Mouse (Mus musculus) ES-Bruce4 (cell line): ENCODE measurements at regions not wholly inside any gene's neighbourhood (a gene's known extent, or its start where the extent isn't known, plus 50 kb on each side); places are given as distances from the start of the nearest gene placed in this dataset.

Source experiments
- H3K27ac ChIP-seq: 2 replicates; pipeline ENCODE4 v1.5.1; 2012; ENCODE audit warnings: low read length, inconsistent platforms; ENCODE audit not compliant: insufficient read depth
- H3K27me3 ChIP-seq: 2 replicates; pipeline ENCODE4 v1.6.1; 2012; ENCODE audit warnings: mild to moderate bottlenecking, low read length, inconsistent platforms; ENCODE audit not compliant: control insufficient read depth, poor library complexity, insufficient read depth, severe bottlenecking
- H3K36me3 ChIP-seq: 2 replicates; pipeline ENCODE4 v1.6.1; 2012; ENCODE audit warnings: inconsistent platforms, mild to moderate bottlenecking, low read length, moderate library complexity; ENCODE audit not compliant: control insufficient read depth, poor library complexity, insufficient read depth, severe bottlenecking
- H3K4me1 ChIP-seq: one replicate; pipeline ENCODE4 v1.8.1; 2011; ENCODE audit warnings: low read length; ENCODE audit not compliant: control insufficient read depth, insufficient read depth
- H3K4me3 ChIP-seq: 2 replicates; pipeline ENCODE4 v1.5.1; 2011; ENCODE audit warnings: low read depth, mild to moderate bottlenecking, low read length
- H3K9ac ChIP-seq: 2 replicates; pipeline ENCODE4 v1.6.1; 2012; ENCODE audit warnings: low read depth, mild to moderate bottlenecking, inconsistent platforms; ENCODE audit not compliant: poor library complexity, severe bottlenecking
- H3K9me3 ChIP-seq: replicated peaks from 2 replicates; pipeline ENCODE4 v1.6.1; 2012; ENCODE audit warnings: mild to moderate bottlenecking, low read length, inconsistent platforms; ENCODE audit not compliant: control insufficient read depth, poor library complexity, insufficient read depth, severe bottlenecking
- CTCF ChIP-seq: IDR thresholded peaks from one replicate; pipeline ENCODE4 v1.8.1; 2011; ENCODE audit warnings: low read depth, low read length
- EP300 ChIP-seq: IDR thresholded peaks from 2 replicates; pipeline ENCODE4 v1.6.1; 2011; ENCODE audit warnings: low read depth, low read length; ENCODE audit not compliant: insufficient read depth
- POLR2A ChIP-seq: IDR thresholded peaks from one replicate; pipeline ENCODE4 v1.8.1; 2011; ENCODE audit warnings: low read length; ENCODE audit not compliant: insufficient read depth

DNA sequence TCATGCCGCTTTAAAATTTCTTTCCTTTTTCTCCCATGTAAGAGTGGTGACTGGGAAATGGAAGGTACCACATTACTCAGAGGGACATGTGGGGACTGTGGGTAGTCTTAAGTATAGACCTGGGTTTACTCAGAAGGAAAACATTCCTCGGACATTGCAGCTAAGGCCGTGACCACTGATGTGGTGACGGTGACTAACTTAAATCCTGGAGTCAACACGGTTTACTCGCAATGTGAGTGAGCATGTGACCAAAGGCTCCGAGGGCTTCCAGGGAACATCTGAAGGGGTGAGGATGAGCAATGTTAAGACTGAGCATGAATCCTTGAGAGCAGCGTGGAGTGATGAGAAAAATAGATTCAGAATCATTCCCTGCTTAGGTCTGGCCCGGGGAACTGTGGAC lies 133.1 kb upstream of the Adamts5 start:
- H3K36me3 ChIP-seq: no peaks in the 10 kb centered on the region
- H3K9me3 ChIP-seq: no peaks in the 10 kb centered on the region
- H3K9ac ChIP-seq: no peak overlapping the region
- no peak for TF ChIP-seq POLR2A
- no peak for TF ChIP-seq EP300
- TF ChIP-seq CTCF: no peak
- H3K4me3 ChIP-seq: no peak overlapping the region
- no peaks in the 10 kb centered on the region for H3K27me3 ChIP-seq
- no peak overlapping the region for H3K27ac ChIP-seq
- H3K4me1 ChIP-seq: no peaks in the 10 kb centered on the region

GRCm38 (mm10) chr16:86027700-86028099 lies 126.1 kb upstream of the Adamts5 start:
- Histone ChIP-seq H3K9ac (no peak overlapping the region), H3K9me3 (no peaks in the 10 kb centered on the region), H3K27ac (no peak overlapping the region), H3K4me1 (no peaks in the 10 kb centered on the region), H3K36me3 (no peaks in the 10 kb centered on the region), H3K4me3 (no peak overlapping the region), H3K27me3 (no peaks in the 10 kb centered on the region)
- TF ChIP-seq EP300 (no peak), POLR2A (no peak), CTCF (no peak)

DNA sequence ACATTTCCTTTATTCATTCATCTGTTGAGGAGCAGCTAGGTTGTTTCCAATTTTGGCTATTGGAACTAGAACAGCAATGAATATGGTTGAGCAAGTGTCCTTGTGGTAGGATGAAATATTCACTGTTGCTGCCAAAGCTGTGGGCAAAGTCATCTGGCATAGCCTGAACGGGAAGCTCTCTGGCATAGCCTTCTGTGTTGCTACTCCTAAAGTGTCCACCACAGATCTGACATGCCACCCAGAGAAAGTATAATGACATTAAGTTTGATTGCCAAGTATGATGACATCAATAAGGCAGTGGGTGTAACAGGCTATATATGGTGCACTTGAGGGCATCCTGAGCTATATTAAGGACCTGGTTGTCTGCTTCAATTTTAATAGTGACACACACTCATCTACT lies 113.7 kb upstream of the Adamts5 start:
- no peak overlapping the region for H3K27ac ChIP-seq
- TF ChIP-seq EP300: no peak
- no peaks in the 10 kb centered on the region for H3K4me1 ChIP-seq
- no peak overlapping the region for H3K4me3 ChIP-seq
- H3K36me3 ChIP-seq: no peaks in the 10 kb centered on the region
- no peak overlapping the region for H3K9ac ChIP-seq
- H3K9me3 ChIP-seq: no peaks in the 10 kb centered on the region
- no peaks in the 10 kb centered on the region for H3K27me3 ChIP-seq

DNA sequence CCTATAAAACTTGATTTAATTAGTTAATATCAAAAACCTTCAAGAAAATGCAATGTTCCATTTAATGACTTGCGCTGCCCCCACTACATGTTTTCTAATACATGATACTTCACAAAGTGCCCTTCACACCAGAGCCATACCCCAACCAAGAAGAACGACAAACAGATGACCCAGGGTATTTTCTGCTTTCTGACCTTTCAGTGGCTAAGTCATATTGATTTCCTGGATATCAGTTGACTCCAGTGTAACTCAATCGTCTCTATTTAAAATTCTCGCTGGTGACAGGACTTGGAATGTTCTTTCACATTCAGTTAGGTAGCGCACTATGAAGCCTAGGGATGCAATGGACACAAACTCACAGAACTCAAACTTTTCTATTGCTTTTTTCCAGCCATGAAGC lies 109.4 kb upstream of the Adamts5 start:
- Histone ChIP-seq H3K4me3 (no peak overlapping the region), H3K27ac (no peak overlapping the region), H3K27me3 (no peaks in the 10 kb centered on the region), H3K4me1 (no peaks in the 10 kb centered on the region), H3K36me3 (no peaks in the 10 kb centered on the region), H3K9me3 (no peaks in the 10 kb centered on the region), H3K9ac (no peak overlapping the region)
- no peak for TF ChIP-seq POLR2A
- no peak for TF ChIP-seq CTCF
- TF ChIP-seq EP300: no peak

- Histone ChIP-seq H3K4me1 (no peaks in the 10 kb centered on the region), H3K36me3 (no peaks in the 10 kb centered on the region), H3K9ac (no peak overlapping the region), H3K27ac (no peak overlapping the region), H3K9me3 (no peaks in the 10 kb centered on the region), H3K27me3 (no peaks in the 10 kb centered on the region), H3K4me3 (no peak overlapping the region)
- no peak for TF ChIP-seq POLR2A
- TF ChIP-seq CTCF: no peak
Observed at GRCm38 (mm10) chr16:86009638-86010329, 108.2 kb upstream of the Adamts5 start.

DNA sequence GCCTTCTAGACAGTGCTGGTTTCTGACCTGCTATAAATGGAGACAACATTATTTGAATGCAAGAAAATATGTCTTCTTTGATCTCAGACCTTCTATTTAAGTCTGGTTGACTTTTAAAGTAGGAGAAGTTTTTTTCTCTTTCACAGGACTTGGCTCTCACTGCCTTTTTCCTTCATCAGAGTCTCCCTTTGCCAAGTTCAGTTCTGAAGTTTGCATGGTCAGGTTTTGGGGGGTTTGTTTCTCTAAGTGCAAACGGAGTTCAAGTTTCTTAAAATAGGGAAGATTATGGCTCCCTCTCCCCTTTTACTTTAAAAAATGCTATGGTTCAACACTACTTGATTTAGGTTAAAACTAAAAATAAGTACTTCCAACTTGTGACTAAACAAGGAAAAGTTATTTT lies 106.2 kb upstream of the Adamts5 start:
- Histone ChIP-seq H3K9me3 (no peaks in the 10 kb centered on the region), H3K27me3 (no peaks in the 10 kb centered on the region), H3K4me1 (no peaks in the 10 kb centered on the region), H3K27ac (no peak overlapping the region), H3K36me3 (no peaks in the 10 kb centered on the region), H3K9ac (no peak overlapping the region), H3K4me3 (no peak overlapping the region)
- no peak for TF ChIP-seq CTCF
- no peak for TF ChIP-seq POLR2A
- TF ChIP-seq EP300: no peak
